Mouse (Mus musculus) megakaryocyte-erythroid progenitor cell, adult 5-6 weeks (primary cell): ENCODE data around the gene Gata2. TPM values are rescaled to one million over a fixed set of nuclear protein-coding genes. Genes with fewer than 3 reads are reported as not detected.
A peak's percentile ranks its signal among the peaks of the same experiment; 100 is the strongest.

Experiments
- ATAC-seq: replicated peaks from 2 replicates; pipeline ENCODE4 v1.8.0; 2016; ENCODE audit warnings: mild to moderate bottlenecking, inconsistent platforms; ENCODE audit not compliant: severe bottlenecking, poor library complexity, low FRiP score, low TSS enrichment
- total RNA-seq, 2 experiments: library from RNA; stranded (forward) in 1 of 2; stranded (reverse) in 1 of 2; fragments of 200-1000, 215-1000 nt in 1 of 2; fragments of >200 nt in 1 of 2; fragmentation: Nextera tagmentation in 1 of 2; gene quantifications; 2 replicates each; pipeline ENCODE4 v1.2.3; 2014 to 2017

Gata2 gene
- total RNA-seq, 2 experiments from 2014 or later, result 37.4 to 116 TPM

DNA sequence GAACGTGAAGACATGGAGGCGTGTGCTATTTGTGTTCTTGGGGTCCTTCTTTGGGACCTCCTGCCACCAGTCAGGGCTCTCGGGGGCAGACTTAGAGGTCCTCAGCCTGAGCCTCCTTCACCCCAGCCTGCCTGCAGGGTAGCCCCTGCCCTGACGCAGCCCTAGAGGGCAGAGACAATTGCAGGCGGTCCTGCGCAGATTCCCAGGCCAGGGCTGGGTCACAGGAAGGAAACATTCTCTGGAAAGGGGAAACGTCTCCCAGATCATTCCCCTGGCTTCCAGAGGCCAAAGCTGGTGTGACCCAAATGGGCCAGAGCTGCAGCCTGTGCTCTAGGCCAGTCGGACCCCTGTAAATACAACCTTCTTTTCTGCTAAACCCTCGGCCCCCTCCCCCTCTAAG lies 12.2 kb downstream of the Gata2 start:
- ATAC-seq, result no peak

DNA sequence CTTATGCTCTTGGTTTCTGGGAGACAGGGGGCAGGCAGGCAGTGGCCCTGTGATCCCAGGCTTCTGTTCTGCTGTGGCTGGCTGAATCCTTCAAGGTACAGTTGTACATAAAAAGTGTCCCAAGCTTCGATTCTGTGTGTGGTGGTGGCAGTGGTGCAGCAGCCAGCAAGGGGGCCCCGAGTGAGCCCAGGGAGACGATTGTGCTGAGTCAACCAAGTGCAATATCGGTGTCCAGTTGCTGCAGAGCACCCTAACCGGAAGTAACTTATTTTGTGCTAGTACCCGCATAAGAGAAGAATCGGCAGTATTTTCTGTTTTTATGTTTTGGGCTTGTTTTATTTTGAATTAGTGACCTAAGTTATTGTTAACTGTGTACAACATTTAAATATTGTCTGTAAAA lies 12.9 kb downstream of the Gata2 start:
- no peak for ATAC-seq

DNA sequence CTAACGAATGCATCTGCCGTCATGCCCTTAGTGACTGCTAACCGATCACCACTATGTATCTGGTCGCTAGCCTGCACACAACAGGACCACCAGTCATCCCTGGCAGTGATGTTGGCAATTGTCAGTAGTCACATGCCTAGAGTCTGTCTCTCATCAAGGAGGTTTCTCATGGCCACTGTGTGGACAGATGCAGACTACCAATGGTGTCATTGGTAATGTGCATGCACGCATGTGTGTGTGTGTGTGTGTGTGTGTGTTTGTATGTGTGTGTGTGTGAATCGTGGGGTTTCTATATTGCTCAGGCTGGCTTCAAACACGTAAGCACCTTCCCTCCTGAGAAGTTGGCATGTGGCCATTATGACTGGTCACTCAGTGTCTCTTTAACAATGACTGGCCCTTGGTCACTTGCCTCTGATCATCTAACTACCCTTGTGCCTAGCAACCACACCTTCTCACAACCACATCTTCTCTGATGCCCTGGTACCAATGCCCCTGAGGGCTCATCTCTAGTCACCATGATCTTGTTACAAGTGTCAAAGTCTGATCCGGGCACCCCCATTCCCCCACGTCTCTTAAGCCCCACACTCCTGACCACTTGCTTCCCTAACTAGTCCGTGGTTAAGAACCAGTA lies 13.8 kb downstream of the Gata2 start:
- no peak for ATAC-seq

DNA sequence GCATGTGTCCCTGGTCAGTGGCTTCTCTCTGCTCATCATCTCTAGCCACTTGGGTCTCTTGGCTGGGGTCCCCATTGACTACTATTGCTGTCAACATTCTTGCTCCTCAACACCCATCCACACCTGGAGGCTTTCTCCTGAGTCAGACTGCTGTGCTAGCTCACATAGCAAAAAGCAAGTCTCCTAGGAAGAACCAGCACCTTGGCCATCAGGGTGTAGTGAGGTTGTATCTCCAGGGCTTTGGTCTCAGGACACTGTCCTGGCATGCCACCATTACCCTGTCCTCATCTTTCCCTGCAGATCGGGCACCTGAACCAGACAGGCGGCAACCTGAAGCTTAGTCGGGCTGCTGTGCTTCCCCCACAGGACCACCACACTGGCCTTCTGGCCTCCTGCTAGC lies 14.6 kb downstream of the Gata2 start:
- ATAC-seq, result no peak

DNA sequence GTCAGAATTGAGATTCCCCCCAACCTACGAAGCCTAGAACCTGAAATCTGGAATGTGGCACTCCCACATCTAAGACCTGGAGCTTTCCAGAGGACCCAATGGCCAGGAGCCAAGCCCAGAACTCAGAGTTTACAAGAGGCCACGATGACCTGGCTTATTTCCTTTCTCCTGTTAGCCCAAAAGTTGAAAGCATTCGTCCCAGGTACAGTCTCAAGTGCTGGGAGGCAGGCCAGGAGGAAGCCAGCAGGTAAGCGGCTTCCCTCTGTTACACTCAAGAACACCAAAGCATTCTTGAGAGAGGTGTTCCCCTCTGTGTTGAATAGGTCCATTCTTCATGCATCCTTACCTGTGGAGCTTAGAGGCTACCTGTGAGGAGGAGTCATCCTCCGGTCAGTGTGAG lies 15.8 kb downstream of the Gata2 start:
- no peak for ATAC-seq

DNA sequence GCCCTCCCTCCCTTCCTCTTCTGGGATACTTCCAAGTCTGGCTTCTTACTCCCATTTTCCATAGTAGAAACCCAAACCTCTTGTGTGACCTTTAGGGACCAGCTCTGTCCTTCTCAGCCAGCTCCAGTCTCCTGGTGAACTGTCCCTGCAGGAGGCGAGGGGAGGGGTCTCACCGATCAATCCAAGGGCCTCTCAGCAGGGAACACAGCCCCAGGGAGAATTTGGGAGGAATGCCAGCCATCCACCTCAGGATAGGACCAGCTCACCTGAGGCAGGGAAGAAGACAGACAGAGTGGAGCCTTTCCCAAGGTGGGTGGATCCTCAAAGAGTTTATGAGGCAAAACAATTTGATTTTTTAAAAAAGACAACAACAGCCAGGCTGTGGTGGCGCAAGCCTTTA lies 16.5 kb downstream of the Gata2 start:
- no peak for ATAC-seq

DNA sequence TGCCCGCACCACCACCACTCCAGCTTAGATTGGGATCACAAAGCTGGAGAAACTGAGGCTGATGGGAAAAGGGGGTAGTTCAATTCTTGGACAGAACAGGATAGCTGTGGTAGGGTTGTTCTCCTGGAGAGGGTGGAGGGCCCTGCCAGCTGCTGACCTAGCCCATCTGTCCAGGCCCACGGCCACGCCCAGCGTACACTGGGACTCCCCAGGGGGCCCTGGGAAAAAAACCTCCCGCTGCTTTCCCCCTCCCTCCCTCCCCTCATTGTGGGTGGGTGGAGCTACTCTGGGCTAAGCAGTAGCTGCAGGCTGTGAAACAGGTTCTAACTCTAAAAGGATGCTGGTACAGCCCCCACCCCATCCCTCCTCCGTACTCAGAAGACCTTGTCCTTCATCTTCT lies 22.1 kb downstream of the Gata2 start:
- no peak for ATAC-seq

DNA sequence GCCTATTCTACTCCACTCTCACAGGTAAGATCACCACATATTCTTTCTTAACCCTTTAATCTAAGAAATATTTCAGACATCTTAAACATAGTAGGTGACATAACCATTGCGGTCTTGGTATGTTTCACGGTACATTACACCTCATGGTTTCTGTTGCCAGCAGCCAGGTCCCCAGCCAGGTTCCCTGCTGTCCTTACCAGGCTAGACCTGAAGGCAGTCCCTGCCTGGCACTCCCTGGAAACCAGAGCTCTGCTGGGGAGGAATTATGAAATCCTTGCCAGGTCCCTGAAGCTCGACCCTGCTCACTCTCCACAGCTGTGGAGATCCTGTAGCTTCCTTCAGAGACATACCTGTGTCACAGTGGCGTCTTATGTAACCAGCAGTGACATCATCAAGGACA lies 22.5 kb downstream of the Gata2 start:
- no peak for ATAC-seq

DNA sequence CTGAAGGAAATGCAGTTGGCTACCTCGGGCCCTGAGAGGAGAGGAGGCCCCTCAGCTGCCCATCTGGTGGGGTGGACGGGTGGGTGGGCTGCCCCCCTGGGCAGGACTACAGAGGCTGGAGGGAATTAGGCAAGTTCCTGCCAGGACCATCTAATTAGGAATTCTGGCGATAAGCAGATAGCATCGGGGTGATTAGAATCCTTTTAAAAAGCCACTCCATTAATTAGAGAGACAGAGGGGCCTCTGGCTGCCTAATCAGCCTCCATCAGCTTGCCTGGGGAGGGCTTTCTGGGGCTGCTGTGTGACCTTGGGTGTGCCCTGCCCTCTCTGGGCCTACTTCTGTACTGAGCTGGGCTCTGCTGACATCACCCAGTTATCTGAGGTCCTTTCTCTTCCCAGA lies 25.4 kb downstream of the Gata2 start:
- ATAC-seq, result no peak

DNA sequence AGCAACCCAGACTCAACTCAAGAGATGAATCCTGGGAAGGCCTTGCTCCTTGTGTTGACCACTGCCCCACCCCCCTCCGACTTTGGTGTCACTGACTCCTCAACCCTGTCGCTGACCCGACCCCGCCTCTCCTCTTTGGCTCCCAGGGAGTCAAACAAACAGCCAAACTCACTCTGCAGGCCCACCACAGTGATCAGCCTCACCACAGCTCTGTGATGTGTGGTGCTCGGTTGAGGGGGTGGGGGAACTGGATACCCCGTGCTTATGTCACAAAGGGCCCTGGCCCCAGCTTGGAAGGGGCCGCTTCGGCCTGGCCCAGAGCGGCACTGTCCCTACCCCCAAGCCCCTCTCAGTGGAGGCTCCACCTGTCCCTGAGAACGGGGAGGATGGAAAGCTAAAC lies 28.3 kb downstream of the Gata2 start, which contains the start of gene Dnajb8:
TSS of gene Dnajb8 (plus strand) at position 301 of the 400 bp plus-strand sequence.
- no peak for ATAC-seq

DNA sequence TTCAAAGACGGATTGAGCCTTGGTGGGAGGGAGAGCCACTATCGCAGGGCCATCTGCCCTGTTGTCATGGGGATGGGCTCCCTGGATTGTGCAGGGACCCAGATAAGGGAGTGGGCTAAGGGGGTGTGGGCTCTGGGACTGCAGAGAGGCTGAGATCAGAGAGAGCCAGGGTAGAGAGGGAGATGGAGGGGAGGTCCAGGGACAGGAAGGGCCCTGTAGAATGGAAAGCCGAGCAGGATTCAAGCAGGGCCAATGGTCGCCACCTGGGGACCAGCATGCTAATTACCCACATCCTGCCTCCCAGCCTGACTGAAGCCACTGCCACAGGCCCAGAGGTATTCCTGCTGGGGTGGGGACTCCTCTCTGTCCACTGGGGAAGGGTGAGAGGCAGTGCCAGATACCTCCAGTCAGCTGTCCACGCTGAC lies 32.9 kb downstream of the Gata2 start:
- ATAC-seq, result peak; percentile 45; the same call in 1 of the 2 replicates

DNA sequence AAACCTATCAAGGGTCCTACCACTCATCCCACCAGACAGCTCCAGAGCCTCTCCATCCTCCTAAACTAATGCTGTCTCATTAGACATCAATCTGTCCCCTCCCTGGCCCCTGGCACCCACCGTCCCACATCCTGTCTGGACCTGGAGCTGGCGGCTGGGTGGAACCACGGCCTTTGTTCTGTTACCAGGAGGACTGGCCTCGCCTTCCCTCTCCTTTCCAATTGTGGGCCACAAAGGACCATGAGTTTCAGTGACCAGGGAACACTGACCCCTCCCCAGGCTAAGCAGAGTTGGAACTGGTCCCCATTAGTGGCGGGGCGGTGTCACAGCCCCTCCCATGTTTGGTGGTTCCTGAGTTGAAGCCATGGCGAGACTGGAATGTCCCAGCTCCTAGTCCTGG lies 33.8 kb downstream of the Gata2 start:
- no peak for ATAC-seq

DNA sequence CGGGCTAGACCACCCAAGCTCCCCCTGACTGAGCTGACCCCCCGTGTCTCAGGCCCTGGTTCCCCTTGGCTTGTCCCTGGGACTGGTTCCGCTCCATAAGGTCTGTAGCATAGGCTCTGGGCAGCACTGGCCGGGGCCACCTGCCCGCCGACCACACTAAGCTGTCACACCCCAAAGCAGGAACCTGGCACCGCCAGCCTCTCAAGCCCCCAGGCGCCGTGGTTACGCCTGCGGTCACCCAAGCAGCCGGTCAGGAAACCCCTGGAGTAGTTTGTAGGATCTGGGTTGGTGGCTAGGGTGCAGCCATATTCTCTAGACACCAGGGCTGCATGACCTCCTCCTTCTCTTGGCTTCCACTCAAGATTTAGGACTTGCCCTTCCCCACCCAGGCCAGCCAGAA lies 35.5 kb downstream of the Gata2 start:
- no peak for ATAC-seq

DNA sequence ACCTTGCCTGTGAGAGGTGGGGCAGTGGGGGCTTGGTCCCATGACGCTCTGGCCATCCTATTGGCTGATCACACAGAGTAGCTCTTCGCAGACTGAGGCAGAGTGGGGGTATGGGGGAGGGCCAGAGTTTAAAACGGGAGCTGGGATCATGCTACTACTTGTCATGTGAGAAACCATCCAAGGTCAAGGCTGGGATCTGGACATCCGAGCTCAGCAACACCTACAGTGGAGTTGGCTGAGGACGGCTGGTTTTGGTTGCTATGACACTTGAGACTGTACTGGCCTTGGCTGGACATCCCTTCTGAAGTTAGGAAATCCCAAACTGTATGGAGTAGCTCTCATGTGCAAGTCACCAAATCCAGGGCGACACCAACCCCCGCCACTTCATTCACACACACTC lies 38.1 kb downstream of the Gata2 start:
- no peak for ATAC-seq

DNA sequence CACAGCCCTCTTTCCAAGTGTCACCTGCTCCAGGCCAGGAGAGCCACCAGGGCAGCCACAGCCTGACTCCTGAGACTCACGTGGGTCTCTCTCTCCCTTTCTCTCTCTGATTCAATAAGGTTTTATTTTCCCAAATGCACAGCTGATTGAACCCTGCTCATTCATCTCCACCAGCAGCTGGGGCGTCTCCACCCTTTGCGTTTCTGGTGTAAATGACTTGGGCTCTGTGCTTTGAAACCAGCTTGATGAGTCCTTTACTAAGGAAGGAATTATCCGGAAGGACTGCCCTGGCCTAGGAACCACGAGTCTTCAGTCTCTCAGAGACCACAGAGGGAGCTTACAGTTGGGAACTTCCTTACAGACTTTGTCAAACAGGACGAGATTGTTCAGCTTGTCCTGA lies 38.5 kb downstream of the Gata2 start:
- no peak for ATAC-seq

DNA sequence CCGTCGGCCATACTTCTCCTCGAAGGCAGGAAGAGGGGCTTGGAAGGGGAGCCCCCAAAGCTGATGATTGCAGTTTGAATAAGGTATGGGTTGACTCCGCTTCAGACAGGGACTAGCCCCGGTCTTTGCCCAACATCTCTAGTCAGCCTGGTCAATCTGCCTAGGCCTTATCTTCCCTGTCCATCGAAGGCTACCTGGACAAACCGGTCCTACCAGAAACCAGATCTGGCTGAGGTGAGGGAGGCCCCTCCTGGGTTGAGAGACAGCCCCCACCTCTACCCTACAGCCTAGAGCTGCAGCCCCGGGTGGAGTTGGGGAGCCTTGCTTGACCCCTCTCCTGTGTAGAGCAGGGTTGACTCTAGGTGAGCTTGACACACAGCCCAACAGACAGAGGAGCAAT lies 40.3 kb downstream of the Gata2 start:
- ATAC-seq, result no peak

DNA sequence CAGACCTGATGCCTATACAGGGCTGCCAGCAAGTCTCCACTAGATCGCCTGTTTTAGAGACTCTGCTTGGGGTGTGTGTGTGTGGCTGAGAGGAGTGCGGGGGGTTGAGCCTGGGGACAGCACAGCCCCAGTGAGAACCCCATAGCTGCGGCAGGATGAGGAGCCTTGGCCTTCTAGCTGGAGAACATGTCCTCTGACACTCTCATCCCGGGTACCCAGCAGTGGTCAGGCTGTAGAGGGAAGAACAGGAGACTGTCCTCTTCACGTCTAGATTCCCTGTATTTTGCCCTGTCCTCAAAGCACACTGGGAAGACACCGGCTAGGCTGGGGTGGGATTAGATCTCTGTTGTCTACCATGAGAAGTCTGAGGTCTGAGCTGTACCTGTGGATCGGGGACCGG lies 41.8 kb downstream of the Gata2 start:
- no peak for ATAC-seq

DNA sequence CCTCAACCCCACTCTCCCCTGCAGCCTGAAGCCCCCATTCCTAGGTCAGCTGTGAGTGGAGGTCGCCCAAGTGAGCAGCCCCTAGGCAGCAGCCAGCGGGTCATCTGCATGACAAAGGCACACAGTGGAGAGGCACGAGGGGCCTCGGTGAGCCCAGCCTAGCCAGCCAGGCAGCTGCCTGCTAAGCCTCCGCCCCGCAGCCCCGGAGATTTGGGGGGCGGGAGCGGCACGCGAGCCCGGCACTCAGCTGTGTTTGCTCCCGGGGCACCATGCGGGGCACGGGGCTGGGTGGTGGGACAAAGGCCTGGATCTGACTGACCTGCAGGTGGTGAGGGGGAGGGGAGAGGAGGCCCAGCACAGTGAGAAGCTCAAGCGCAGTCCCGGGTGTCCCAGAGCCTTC lies 42.3 kb downstream of the Gata2 start:
- ATAC-seq, result no peak

DNA sequence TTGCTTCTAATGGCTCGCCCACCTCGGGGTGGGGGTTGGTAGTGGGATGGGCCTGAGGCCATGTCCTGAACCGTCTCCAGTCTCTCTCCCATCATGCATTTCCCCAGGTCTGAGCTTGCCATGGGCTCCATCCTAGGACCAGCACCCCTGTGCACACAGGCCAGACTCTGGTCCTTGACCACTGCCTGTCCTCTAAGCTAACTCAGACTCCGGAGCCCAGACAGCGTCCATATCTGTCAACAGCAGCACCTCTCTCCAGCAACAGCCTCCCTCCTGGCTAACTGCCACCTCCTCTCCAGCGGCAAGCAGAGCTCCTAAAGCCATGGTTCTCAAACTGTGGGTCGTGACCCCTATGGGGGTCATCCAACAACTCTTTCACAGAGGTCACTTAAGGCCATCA lies 42.8 kb downstream of the Gata2 start:
- ATAC-seq, result peak; percentile 66; the same call in 1 of the 2 replicates

DNA sequence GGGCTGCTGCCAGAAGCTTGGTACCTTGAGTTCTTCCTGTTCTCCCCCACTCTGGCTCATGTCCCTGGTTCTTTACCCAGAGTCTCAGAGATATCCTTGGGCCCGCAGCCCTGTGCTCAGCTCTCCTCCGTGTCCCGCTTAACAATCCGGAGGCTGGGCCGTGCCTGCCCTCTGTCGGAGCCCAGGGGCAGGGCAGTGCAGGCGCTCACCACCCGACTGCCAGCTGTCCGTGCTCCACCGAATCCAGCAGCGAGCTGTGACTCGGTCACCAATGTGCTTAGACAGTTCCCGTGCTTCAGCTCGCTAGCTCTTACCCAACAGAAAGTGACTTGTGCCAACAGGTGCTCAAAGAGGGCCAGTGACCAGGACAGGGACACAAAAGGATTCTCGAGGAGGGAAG lies 48.9 kb downstream of the Gata2 start:
- peak; percentile 95 for ATAC-seq

DNA sequence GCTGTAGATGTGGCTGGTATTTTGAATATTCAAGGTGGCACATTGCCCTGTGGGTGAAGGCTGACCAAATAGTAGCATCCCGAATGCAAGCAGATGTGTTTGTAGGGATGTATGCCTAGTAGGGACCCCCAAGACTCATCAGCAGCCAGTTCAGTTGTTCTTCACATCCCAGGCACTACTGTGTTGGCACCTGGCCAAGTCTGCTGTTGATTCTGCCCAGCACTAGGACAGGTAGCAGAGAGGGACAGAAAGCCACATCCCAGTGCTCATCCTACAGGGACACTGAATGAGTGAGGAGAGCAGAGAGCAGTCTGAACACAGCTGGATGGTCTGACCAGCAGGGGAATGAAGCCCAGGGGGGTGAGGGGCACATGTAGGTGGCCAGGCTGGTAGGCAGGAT lies 55.5 kb downstream of the Gata2 start:
- no peak for ATAC-seq

DNA sequence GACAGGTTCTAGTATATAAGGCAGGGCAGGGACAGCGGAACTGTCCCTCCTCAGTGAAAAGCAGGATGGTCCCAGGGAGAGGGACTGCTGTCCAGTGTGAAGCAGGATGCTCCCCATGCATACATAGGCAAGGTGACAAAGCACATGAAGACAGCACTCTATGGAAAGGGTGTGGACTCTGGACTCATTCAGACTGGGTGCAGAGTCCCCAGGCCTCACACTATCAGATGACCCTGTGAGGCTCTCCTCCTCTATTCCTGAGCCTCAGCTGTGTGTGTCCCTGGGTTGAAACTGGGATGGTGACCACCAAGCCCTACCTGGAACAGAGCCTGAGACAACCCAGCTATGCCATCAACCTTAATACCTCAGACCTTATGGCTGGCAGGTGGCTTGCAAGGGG lies 57.7 kb downstream of the Gata2 start:
- no peak for ATAC-seq
